Comparison of ENCODE assay signal across 7 mouse cellular contexts in genomic region chr9:47589832-47590231, GRCm38 (mm10). TPM values are rescaled to one million over a fixed set of nuclear protein-coding genes. Genes with fewer than 3 reads are reported as not detected.
DNase-seq lines count a peak whose midpoint lies in the region.

No protein-coding gene starts in this region.

- peak; percentile 80 for DNase-seq in ovary, adult 18-20 months (ENCODE audit: low spot score)
- DNase-seq in ovary, postnatal 10 days (ENCODE audit: low spot score), result no peak
- peak; percentile 19 to 36 for DNase-seq in adrenal gland, postnatal 4 days (ENCODE audit: low spot score in 2 of 2)
- DNase-seq in lung, adult 18-20 months, result peak; percentile 77 to 87
- no peak for DNase-seq in thymus, postnatal 0 days (ENCODE audit: low spot score)
- DNase-seq in left cerebral cortex, postnatal 4 days, result no peak
- no peak for DNase-seq in thymus, adult 18-20 months

- intact Hi-C loops in left cerebral cortex, postnatal 4 days (cut with DNase I), result no loop called here

RNA-seq across cellular contexts. Expression of gene Cadm1, which starts 59.9 kb away (rescaled TPM):
- 10 to 100 TPM; 60.4 to 67.9 TPM for total RNA-seq in adrenal gland, postnatal 4 days (2021)
- polyA plus RNA-seq in thymus, postnatal 0 days (2015; fragmentation: Nextera tagmentation; extraction: Ambion mirVana), result 7.8 and 9.0 TPM in 2 replicates
- total RNA-seq in left cerebral cortex, postnatal 4 days (2021), result 100 to 1,000 TPM; 235 to 290 TPM

Comparison
In these comparisons a context has a peak if more than half of its experiments do, and no peak if none do; other contexts are left out.
1. DNase-seq: peak in ovary, adult 18-20 months (single experiment), adrenal gland, postnatal 4 days (2 of 2) and lung, adult 18-20 months (2 of 2); none in ovary, postnatal 10 days (single experiment), thymus, postnatal 0 days (single experiment), left cerebral cortex, postnatal 4 days (single experiment) and thymus, adult 18-20 months (0 of 2).